Mouse (Mus musculus) layer of hippocampus, postnatal 10 days (tissue): ENCODE data around the gene Fgfr2. TPM values are rescaled to one million over a fixed set of nuclear protein-coding genes. Genes with fewer than 3 reads are reported as not detected.

Experiments
- DNase-seq, 2 experiments: peaks; one replicate each; pipeline ENCODE4 v3.0.0; 2021; ENCODE audit warnings: low spot score in 2 of 2
- total RNA-seq, 2 experiments: library from RNA; stranded (reverse); gene quantifications; 2 replicates each; pipeline ENCODE4 v1.2.3; 2021

The Fgfr2 gene
- total RNA-seq, 2 experiments from 2014 or later = 35.6 to 48.3 TPM

DNA sequence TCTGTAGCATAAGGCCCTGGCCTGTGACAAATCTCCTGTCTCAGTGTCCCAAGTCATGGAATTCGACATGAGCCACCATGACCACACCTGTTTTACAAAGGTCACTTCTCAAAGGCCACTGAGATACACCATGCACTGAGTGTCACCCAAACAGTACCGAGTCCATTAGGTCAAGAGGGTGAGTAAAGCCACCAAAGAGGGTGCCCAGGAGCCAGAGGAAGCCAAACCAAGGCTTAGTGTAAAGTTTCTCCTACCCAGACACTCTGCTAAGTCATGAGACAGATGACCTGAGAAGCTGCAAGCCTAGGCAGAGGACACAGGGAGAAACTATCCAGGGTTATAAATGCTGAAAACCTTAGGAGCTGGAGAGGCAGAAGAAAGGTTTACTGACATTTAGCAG, 361.7 kb downstream of the Fgfr2 start:
- DNase-seq = no peak

DNA sequence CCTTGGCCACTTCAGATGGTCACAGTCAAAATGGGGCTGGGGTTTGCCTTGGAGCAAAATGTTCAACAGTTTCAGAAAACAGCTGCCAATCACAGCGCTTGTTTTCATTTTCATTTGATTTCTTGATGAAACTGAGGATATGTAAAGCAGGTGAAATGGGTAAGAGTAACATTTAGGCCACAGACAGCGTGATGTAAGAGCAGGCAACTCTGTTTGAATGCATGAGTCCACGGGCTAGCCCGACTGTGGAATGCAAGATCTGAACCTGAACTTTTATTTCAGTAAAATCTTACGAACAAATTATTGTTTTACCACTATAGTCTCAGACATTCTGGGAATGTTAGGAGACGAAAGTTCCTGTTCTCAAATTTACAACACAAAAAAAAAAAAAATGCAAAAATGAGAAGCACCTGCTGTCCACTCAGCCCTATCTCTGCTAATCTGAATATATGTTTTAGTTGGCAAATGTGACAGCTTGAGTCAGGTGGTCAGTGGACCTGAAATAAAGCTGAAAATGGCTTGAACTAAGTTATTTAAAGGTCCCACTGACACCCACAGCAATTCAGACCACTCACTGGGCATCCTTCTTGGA, 362.5 kb downstream of the Fgfr2 start:
- no peak for DNase-seq

DNA sequence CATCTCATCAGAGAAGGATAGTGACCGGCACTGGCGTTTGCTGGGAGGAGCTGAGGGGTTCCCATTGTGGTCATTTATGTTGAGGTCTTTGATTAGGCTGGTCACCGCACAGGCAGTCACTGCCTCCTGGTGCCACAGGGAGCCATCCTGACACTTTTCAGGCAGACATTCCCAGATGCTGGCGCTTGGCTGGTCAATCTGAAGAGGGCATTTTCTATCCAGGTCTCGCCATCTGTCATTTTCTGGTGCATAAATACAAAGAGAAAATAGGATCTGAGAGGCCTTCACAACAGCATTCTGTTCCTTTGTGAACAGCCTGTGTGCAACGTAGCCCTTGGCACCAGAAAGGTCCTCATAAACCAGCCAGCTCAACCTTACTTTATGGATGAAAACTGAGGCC, 363.2 kb downstream of the Fgfr2 start:
- no peak for DNase-seq

DNA sequence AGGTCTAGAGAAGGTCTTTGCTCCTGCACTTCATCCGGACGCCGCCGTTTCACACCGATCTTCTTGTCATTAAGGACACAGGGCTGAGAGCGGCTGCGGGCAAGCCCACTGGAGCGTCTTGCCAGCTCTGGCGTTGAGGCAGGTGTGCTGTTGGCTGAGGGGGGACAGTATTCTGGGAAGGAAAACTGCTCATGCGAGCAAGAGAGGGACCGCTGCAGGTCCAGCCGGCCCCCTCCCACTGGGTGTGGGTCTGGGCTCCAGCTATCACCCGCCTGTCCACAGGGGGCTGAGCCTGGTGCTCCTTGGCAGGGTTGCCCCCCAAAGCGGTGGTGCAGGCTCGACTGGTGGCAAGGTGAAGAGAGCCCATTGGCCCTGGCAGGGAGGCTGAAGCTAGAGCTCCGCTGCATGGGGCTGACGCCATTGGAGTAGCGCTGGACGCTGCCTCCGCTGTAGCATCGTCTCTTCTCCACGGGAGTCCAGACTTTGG, 363.7 kb downstream of the Fgfr2 start:
- DNase-seq = no peak

DNA sequence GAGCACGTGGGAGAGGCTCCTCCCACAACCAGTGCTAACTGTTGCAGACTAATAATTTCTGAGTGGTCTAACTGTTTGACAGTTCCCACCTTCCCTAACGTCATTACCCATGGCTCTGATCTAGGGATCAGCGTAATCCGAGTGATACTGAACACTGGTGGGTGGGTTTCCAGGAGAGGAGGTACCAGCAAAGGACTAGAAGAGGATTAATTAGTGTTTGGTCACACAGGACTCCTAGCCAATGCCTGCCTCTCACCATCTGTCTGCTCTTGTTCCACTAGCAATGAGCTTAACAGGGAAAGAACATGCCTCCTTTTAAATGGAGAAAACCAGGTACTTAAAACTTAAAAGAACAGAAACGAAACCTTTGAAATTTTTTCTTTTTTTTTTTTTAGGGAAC, 364.3 kb downstream of the Fgfr2 start:
- DNase-seq = no peak

DNA sequence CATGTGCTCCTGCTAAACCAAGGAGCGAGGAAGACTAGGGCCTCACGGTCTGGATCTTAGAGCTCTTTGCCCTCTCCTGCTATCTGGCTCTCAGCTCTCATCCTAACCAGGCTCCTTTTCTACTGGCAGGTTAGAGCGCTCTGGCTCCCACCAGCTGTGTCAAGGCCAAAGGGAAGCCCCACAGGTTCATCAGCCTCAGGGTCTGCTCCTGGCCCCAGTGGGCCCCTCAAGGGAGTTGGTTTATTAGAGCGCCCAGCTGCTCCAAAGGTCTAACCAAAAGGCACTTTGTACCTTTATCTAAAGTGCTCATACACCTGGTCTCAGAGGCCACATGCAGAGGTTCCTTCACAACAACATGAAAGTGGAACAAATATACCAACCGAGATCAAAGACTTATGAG, 366.8 kb downstream of the Fgfr2 start:
- DNase-seq = no peak

DNA sequence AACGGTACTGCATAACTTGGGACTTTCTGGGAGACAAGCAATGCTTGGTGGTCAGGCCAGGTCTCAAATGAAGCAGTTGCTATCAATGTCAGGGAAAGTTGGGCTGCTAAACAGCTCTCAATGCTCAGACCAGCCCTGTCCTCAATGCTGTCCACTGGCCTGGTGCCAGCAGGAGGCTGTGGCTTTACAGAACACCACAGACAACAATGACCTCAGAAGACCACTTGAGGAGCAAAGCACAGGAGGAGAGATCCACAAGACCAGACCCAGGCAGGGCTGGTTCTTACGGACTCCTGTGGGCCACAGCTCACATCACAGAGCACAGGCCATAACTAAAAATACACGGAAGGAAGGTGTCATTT, 368.8 kb downstream of the Fgfr2 start:
- no peak for DNase-seq

DNA sequence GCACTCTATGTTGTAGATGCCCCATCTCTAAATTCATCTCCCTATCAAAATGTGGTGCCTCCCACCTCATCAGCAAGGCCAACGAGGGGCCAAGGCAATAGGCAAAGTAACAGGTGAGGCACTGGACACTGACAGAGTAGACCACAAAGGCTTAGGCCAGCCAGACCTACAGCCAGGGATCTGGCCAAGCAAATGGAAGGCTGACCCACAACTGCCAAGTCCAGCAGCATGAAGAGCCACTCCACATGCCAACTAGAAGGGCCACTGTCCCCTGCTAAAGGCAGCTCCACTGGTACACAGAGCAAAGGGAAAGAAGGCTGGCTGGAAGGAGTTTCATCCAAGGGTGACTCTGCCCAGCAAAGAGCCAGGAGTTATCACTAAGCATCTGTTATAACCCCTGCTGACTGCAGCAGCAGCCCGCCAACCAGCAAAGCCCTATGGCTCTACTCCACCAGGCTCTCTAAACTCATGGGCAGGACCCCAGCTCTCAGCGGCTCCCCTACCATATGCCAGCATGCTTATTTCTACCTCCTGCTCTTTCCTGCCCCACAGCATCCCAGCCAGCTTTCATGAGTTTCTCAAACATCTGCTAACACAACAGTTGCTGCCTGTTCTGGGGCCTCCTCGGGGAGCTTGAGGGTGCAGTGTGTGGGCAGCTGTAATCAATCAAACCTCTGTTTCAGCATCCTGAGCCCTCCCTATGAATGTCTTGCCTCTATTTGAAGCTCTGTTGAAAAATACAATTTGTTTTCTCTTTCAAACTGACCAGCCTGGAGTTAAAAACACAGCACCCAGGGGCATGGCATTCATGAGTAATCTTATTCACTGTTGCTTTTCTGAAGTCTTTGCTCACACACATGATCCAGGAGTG, 369.4 kb downstream of the Fgfr2 start:
- peak in 1 of 2 experiments; percentile 36 for DNase-seq

DNA sequence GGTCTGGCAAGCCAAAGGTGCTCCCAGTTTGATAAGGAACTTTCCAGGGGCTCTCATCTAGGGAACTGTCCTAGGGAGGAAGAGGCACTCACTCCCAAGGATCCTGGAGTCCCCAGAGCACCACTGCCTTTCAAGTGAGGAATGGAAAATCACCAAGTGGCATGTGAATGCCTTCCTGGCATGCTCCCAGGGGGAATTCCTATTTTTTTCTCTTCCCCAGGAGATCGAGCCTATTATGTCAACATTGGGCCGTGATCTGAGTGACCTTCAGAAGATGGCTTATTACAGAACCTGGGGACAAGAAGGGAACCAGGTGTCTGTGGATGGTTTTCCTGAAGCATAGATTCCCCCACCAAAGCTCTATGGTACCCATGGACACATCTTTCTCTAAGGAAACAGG, 371.4 kb downstream of the Fgfr2 start:
- DNase-seq = no peak

DNA sequence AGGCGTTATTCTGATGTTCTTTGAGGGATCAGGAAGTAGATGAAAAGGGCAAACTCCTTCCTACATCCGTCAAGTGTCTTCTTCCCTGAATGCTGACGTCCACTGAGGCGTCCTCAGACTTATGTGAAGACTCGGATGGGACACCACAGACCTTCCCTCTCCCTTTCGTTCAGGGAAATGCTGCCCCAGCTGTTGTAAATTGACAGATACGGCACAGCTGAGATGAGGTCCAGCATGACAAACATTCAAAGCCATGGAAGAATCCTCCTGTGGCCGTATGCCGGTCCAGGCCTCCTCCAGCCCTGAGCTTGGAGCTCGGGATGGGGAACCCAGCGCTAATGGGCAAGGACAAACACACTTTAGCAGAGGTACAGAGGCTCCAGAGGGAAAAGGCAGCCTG, 373.6 kb downstream of the Fgfr2 start:
- no peak for DNase-seq

DNA sequence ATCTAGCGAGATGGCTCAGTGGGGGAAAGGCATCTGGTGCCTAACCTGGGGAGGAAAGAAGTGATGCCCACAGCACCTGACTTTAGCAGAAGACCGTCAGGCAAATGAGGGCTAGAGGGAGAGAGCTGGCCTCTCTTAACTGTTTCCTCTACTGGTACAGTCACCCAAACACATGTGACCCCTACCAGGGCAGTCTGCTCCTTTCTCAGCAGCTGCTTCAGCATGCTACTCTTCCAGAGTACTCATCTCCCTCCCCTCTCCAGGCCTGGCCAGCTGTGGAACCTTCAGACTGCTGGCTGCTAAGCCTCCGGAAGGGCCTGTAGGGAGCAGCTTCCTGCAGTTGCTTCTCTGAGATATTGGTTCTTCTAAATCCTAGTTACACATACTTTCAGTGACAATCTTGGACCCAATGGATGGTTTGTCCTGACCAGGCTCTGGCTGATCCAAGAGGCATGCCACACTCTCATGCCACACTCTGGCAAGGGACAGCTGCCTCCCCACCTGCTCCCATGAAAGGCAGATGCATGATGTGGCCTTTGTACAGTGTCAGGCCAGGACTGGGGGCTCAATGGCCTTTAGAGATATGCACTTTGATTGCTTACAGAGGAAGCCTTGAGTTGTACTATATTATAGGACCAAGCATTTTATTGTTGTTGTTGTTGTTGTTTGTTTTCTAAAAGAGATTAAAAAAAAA, 374.9 kb downstream of the Fgfr2 start:
- DNase-seq = no peak

DNA sequence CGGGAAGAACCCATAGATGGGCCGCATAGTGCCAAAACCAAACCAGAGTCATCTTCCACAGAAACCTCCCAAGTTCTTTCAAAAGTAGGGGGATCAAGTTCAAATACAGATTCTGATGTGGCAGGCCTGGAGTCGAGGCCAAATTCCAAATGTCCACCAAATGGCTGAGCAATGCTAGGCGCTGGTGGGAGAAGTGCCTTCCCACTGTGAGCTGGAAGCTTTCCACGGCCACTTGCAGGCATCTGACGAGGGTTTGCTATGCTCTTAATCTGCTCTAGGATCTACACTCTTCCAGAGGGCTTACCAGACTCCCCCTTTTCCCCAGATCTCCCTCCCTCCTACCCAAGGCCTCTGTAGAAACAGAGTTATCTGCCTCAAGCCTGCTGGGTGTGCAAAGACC, 376.1 kb downstream of the Fgfr2 start:
- no peak for DNase-seq

DNA sequence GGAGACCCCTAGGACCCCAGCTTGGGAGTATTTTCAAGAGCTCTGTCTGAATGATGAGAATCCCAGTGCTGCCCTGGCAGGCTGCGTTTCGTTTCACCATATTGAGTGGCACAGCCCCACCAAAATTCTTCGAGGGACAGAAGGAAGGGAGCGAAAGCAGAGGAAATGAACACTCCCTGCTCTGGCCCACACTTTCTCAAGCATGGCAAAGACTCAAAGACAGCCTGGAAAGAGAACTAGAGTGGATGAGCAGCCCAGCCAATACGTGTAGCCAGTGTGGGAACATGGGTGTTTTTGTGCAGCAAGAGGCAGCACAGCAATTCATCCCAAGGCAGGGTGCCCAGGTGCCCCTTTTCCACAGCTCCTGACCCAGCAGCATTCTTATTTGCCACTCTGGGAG, 380.2 kb downstream of the Fgfr2 start:
- no peak for DNase-seq

DNA sequence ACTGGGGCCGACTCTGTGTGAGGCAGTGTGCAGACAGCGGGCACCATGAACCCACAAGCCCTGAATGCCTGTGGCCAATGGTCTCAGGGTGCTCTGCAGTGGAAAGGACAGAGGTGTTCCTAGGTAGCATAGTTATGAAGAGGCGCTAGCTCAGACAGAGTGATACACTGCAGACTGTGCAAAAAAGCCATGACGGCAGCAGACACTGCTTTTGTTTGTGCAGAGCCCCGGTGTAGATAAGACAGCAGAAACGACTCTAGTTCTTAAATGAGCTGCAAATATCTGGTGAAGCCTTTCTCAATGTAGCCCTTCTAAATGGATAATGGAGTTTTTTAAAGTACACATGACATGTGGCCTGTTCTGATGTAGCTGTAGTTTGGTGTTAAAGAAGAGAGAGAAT, 383.3 kb downstream of the Fgfr2 start:
- no peak for DNase-seq

DNA sequence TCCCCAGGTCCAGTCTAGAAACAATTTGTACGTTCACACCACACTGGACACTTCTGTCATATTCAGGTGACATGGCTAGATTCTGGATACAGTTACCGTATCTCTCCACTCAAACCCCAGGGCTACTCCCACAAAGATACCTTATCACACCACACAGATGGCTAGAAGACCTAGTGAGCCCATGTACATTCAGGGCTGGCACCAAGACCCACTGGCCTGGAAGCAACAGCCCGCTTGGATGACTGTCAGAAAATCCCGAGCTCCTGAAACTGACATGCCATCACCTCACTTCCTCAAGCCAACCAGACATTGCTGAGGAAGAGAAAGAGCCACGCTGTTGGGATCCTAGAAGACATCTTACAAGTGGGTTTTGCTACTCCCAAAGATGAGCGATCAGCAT, 384.3 kb downstream of the Fgfr2 start:
- no peak for DNase-seq

DNA sequence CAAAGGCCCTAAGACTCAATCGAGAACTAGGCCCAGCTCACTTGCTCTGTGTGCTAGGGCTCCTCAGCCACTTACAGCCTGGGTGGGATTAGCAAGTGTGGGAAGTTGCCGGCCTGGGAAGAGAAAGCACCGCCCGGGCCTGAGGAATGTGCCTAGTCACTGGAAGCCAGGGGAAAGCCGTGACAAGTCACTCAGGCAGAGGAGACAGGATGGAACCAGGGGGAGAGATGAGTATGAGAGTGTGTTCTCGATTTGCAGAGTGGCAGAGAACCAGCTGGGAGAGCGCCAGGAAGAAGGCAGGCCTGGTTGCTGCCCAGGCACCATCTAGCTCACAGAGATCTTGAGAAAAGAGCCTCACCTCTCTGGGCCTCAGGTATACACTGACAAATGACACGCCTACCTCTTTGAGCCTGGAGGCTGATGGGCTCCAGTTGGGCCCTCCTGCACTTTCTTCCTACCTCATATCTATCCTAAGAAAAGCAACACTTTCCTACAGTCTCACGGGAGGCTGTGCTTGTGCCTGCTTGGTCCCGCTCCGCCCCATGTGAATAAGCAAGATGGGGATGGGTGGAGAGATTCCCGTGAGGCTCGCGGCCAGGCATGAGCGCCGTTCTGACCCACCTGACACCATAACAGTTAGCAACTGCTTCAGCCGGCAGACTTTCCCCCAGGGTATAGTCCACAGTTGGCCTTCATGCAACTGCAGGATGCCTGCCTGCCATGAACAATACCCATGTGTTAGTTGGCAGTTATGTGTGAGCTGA, 386.9 kb downstream of the Fgfr2 start:
- peak in 1 of 2 experiments; percentile 47 for DNase-seq

DNA sequence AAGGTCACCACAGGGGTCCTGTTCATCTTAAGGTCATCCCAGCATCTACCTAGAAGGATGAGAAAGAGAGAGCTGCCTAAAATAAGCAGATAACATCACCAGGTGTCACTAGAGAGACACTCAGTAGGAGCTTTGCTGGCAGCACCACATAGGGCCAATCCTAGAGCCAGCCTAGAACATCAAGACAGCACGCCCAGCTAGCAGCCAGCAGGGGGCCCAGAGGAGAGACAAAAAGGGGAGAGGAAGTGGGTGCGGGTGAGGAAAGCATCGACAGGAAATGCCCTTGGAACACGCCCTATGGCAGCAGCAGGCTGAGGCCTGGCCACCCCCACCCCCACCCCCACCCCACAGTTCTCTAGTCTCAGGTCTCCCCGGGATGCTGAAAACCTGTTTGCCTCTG, 388.0 kb downstream of the Fgfr2 start:
- DNase-seq = no peak

DNA sequence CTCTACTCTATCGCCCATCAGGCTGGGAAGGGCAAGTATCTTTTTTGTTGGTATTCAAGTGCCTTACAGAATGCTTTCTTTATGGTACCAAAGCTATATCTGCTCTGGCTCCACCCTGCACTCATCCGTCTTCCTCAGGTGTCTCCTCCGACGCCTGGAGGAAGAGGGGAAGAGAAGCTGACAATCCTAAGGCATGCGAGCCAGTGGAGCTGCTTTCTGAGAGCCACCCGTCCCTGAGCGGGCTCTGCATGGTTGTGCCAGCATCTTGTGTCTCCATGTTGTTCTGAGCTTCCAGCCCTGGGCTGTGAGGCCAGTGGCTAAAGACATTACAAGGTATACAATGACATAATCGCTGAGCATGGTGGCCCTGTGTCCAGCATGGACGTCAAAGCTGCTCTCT, 388.9 kb downstream of the Fgfr2 start:
- DNase-seq = no peak

DNA sequence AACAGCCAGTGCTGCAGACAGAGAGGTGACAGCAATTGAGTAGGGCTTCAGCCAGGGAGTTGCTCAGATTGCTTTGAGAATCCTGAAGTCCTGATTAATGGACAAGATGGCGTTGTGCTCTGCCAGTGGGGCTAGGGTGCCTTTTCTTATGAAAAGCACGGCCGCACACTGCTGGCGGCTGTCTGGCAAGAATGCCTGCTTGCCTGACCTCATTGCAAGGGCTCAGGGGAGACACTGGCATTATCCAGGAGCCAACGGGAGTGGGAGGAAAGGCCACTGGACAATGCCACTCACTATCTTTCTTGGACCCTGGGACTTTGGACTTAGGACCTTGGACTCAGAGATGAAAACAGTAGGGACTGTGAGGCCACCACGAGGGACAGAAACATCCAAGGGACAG, 389.6 kb downstream of the Fgfr2 start:
- no peak for DNase-seq

DNA sequence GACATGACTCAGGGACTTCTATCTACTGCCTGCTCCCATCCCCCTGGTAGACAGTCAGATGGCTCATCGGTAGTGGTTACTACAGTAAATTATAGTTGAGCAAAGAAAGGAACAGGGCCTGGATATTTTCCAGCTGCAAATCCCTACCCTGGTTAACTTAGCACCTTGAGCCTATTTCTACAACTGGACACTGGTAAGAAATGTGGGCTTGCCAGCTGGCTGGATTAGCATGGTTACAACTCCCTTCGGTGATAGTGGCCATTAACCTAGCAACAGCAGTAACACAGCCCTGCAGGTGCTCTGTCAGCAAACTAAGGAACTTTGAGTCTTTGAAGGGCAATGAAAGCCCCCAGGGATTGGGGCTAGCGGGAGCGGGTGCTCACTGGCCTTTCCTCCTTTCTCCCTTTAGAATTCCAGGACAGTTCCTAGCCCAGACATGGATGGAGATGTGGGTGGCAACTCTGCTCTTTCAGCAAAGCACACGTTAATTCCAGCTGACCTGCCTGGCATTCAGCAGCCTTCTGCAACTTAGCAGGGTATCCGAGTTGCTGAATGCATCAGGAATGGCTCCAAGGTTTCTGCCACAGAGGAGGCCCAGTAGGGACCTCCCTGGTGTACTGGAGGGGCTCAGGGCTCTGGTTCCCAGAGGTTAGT, 390.9 kb downstream of the Fgfr2 start:
- no peak for DNase-seq

DNA sequence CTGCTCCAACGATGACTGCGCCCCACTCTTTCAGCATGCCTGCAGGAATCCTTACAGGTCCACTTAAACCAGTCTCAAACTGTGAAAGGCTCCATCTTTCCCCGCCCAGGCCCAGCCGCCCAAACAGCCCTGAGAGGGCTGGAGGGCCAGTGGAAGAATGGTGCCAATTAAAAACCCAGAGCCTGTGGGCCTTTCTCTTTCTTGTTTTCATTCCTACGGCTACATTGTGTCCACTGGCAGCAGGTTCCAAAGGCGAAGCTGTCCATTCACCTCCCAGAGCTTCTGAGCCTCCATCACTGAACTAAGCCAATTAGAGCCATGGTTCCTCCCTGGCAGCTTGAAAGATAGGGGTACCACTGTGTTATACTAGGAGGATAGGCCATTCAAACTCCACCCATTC, 391.6 kb downstream of the Fgfr2 start:
- DNase-seq = no peak
